Mouse (Mus musculus): ENCODE measurements around the gene Ripor2. TPM values are rescaled to one million over a fixed set of nuclear protein-coding genes. Genes with fewer than 3 reads are reported as not detected.

Ripor2 gene
- polyA plus RNA-seq, 1 experiment from 2014 or later: 3.7 TPM

- TF ChIP-seq CTCF (IDR thresholded peaks at IDR 0.05; ENCODE audit: low read depth): peak; percentile 92
- no peak for TF ChIP-seq EP300 (IDR thresholded peaks at IDR 0.05; ENCODE audit: low read depth)
- Histone ChIP-seq H3K36me3 (replicated peaks; ENCODE audit: insufficient read depth, low read length) (peaks cover 3% of the 10 kb centered on the region; the same call in 1 of the 2 replicates), H3K27me3 (ENCODE audit: insufficient read depth, low read length) (no peaks in the 10 kb centered on the region), H3K27ac (ENCODE audit: low read depth) (no peak overlapping the region), H3K9me3 (ENCODE audit: low read length) (no peaks in the 10 kb centered on the region), H3K9ac (replicated peaks) (no peak overlapping the region), H3K4me3 (ENCODE audit: low read depth, low read length) (no peak overlapping the region), H3K4me1 (ENCODE audit: insufficient read depth) (peaks cover 4% of the 10 kb centered on the region; the same call in 1 of the 2 replicates), H3K4me2 (ENCODE audit: low read depth, low read length) (peak overlapping the region; percentile 50)
- DNase-seq: peak; percentile 86
- 34% methylated on average over 16 of the region's 16 CpGs for WGBS (ENCODE audit: insufficient replicate concordance)
- ATAC-seq: peak; percentile 65
Observed at GRCm38 (mm10) chr13:24713434-24714000, 131.5 kb downstream of the Ripor2 start.

- H3K36me3 ChIP-seq (replicated peaks; ENCODE audit: insufficient read depth, low read length): peaks cover 3% of the 10 kb centered on the region; the same call in 1 of the 2 replicates
- H3K4me2 ChIP-seq (ENCODE audit: low read depth, low read length): no peak overlapping the region
- DNase-seq (no peak), ATAC-seq (no peak)
- no peaks in the 10 kb centered on the region for H3K9me3 ChIP-seq (ENCODE audit: low read length)
- H3K4me1 ChIP-seq (ENCODE audit: insufficient read depth): peaks cover 4% of the 10 kb centered on the region; the same call in 1 of the 2 replicates
- H3K4me3 ChIP-seq (ENCODE audit: low read depth, low read length): no peak overlapping the region
- no peak overlapping the region for H3K27ac ChIP-seq (ENCODE audit: low read depth)
- WGBS (ENCODE audit: insufficient replicate concordance): 82% methylated on average over 9 of the region's 9 CpGs
- H3K9ac ChIP-seq (replicated peaks): no peak overlapping the region
- no peak for TF ChIP-seq EP300 (IDR thresholded peaks at IDR 0.05; ENCODE audit: low read depth)
- TF ChIP-seq CTCF (IDR thresholded peaks at IDR 0.05; ENCODE audit: low read depth): no peak
- H3K27me3 ChIP-seq (ENCODE audit: insufficient read depth, low read length): no peaks in the 10 kb centered on the region
Observed at GRCm38 (mm10) chr13:24714360-24714885, 132.4 kb downstream of the Ripor2 start.

GRCm38 (mm10) chr13:24715601-24716000, 133.6 kb downstream of the Ripor2 start:
- H3K36me3 ChIP-seq (replicated peaks; ENCODE audit: insufficient read depth, low read length): 0 out of 2 replicates have a peak, but pooled peaks cover 3% of the 10 kb centered on the region
- no peaks in the 10 kb centered on the region for H3K27me3 ChIP-seq (ENCODE audit: insufficient read depth, low read length)
- no peak overlapping the region for H3K9ac ChIP-seq (replicated peaks)
- no peak for ATAC-seq
- no peaks in the 10 kb centered on the region for H3K9me3 ChIP-seq (ENCODE audit: low read length)
- no peak overlapping the region for H3K4me3 ChIP-seq (ENCODE audit: low read depth, low read length)
- H3K4me2 ChIP-seq (ENCODE audit: low read depth, low read length): no peak overlapping the region
- WGBS (ENCODE audit: insufficient replicate concordance): 76% methylated on average over 5 of the region's 5 CpGs
- H3K27ac ChIP-seq (ENCODE audit: low read depth): no peak overlapping the region
- DNase-seq: no peak
- TF ChIP-seq EP300 (IDR thresholded peaks at IDR 0.05; ENCODE audit: low read depth): no peak
- no peak for TF ChIP-seq CTCF (IDR thresholded peaks at IDR 0.05; ENCODE audit: low read depth)
- peaks cover 4% of the 10 kb centered on the region; the same call in 1 of the 2 replicates for H3K4me1 ChIP-seq (ENCODE audit: insufficient read depth)

- H3K4me1 ChIP-seq (ENCODE audit: insufficient read depth): peaks cover 4% of the 10 kb centered on the region; the same call in 1 of the 2 replicates
- 0 out of 2 replicates have a peak, but pooled peaks cover 3% of the 10 kb centered on the region for H3K36me3 ChIP-seq (replicated peaks; ENCODE audit: insufficient read depth, low read length)
- no peak overlapping the region for H3K27ac ChIP-seq (ENCODE audit: low read depth)
- H3K9me3 ChIP-seq (ENCODE audit: low read length): no peaks in the 10 kb centered on the region
- H3K27me3 ChIP-seq (ENCODE audit: insufficient read depth, low read length): no peaks in the 10 kb centered on the region
- H3K4me3 ChIP-seq (ENCODE audit: low read depth, low read length): no peak overlapping the region
- ATAC-seq (no peak), DNase-seq (no peak)
- WGBS (ENCODE audit: insufficient replicate concordance): 71% methylated on average over 9 of the region's 9 CpGs
- no peak overlapping the region for H3K9ac ChIP-seq (replicated peaks)
- no peak overlapping the region for H3K4me2 ChIP-seq (ENCODE audit: low read depth, low read length)
- no peak for TF ChIP-seq CTCF (IDR thresholded peaks at IDR 0.05; ENCODE audit: low read depth)
- TF ChIP-seq EP300 (IDR thresholded peaks at IDR 0.05; ENCODE audit: low read depth): no peak
Observed at GRCm38 (mm10) chr13:24716441-24716840, 134.5 kb downstream of the Ripor2 start.

GRCm38 (mm10) chr13:24717677-24718076, 135.7 kb downstream of the Ripor2 start:
- no peak overlapping the region for H3K4me2 ChIP-seq (ENCODE audit: low read depth, low read length)
- no peak overlapping the region for H3K9ac ChIP-seq (replicated peaks)
- 0 out of 2 replicates have a peak, but pooled peaks cover 3% of the 10 kb centered on the region for H3K36me3 ChIP-seq (replicated peaks; ENCODE audit: insufficient read depth, low read length)
- peaks cover 4% of the 10 kb centered on the region; the same call in 1 of the 2 replicates for H3K4me1 ChIP-seq (ENCODE audit: insufficient read depth)
- no peak overlapping the region for H3K27ac ChIP-seq (ENCODE audit: low read depth)
- no peak for DNase-seq
- no peak overlapping the region for H3K4me3 ChIP-seq (ENCODE audit: low read depth, low read length)
- ATAC-seq: no peak
- no peaks in the 10 kb centered on the region for H3K9me3 ChIP-seq (ENCODE audit: low read length)
- no peaks in the 10 kb centered on the region for H3K27me3 ChIP-seq (ENCODE audit: insufficient read depth, low read length)
- TF ChIP-seq EP300 (IDR thresholded peaks at IDR 0.05; ENCODE audit: low read depth): no peak
- no peak for TF ChIP-seq CTCF (IDR thresholded peaks at IDR 0.05; ENCODE audit: low read depth)
- 61% methylated on average over 7 of the region's 7 CpGs for WGBS (ENCODE audit: insufficient replicate concordance)

- Histone ChIP-seq H3K27ac (ENCODE audit: low read depth) (no peak overlapping the region), H3K4me2 (ENCODE audit: low read depth, low read length) (no peak overlapping the region), H3K36me3 (replicated peaks; ENCODE audit: insufficient read depth, low read length) (peaks cover 6% of the 10 kb centered on the region; the same call in 1 of the 2 replicates), H3K4me1 (ENCODE audit: insufficient read depth) (no peaks in the 10 kb centered on the region), H3K9me3 (ENCODE audit: low read length) (no peaks in the 10 kb centered on the region), H3K4me3 (ENCODE audit: low read depth, low read length) (no peak overlapping the region), H3K27me3 (ENCODE audit: insufficient read depth, low read length) (no peaks in the 10 kb centered on the region), H3K9ac (replicated peaks) (no peak overlapping the region)
- TF ChIP-seq CTCF (IDR thresholded peaks at IDR 0.05; ENCODE audit: low read depth) (no peak), EP300 (IDR thresholded peaks at IDR 0.05; ENCODE audit: low read depth) (no peak)
- 75% methylated on average over 10 of the region's 10 CpGs for WGBS (ENCODE audit: insufficient replicate concordance)
- DNase-seq: no peak
- ATAC-seq: no peak
Observed at GRCm38 (mm10) chr13:24721502-24721901, 139.5 kb downstream of the Ripor2 start.
